Mouse (Mus musculus) thymus, postnatal 36 days (tissue): Measurements from ENCODE around the gene Tmem144.

Experiments used
- DNase-seq, 2 experiments: peaks; one replicate each; pipeline ENCODE4 v3.0.0; 2022; ENCODE audit warnings: mixed read lengths in 2 of 2

Tmem144 gene

GRCm38 (mm10) chr3:79852654-79853166, at the start of gene Tmem144:
Gene Tmem144, minus strand, starts transcription at chr3:79852773.
- no peak for DNase-seq

GRCm38 (mm10) chr3:79901734-79902133, 49.2 kb upstream of the Tmem144 start:
- DNase-seq: no peak

DNA sequence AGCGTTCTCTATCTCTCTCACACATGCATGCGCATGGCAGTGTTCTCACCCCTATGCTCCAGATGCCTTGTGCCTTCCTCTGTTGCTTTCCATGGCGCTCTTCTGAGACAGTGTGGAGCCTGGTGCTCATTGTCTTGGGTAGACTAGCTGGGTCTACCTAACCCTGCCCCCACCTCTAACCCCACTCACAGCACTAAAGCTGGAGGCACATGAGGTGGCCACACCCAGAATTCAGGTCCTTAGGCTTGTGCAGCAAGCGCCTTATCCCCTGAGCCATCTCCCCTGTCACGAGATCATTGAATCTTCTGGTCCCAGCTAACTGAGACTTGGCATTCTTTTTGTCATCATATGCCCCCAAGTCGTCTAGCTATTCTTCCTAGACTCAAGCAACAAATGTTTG, 48.7 kb upstream of the Tmem144 start:
- no peak for DNase-seq

DNA sequence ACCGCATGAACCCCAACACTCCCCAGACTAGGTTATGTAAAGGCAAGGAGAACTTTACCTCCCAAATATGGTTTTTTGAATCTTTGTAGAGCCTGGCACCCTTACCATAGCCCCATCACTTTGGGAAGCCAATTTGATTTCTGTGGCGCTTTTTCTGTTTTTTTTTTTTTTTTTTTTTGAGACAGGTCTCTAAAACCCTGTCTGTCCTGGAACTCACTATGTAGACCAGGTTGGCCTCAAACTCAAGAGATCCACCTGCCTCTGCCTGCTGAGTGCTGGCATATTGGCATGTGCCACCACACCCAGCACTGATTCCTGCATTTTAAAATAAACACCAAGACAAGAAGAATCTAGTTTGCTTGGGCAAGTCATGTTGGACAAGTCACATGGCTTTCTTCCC, 47.9 kb upstream of the Tmem144 start:
- no peak for DNase-seq

GRCm38 (mm10) chr3:79899906-79900305, 47.3 kb upstream of the Tmem144 start:
- DNase-seq: no peak

- DNase-seq: no peak
Measured at GRCm38 (mm10) chr3:79898514-79898913, 45.9 kb upstream of the Tmem144 start.

DNA sequence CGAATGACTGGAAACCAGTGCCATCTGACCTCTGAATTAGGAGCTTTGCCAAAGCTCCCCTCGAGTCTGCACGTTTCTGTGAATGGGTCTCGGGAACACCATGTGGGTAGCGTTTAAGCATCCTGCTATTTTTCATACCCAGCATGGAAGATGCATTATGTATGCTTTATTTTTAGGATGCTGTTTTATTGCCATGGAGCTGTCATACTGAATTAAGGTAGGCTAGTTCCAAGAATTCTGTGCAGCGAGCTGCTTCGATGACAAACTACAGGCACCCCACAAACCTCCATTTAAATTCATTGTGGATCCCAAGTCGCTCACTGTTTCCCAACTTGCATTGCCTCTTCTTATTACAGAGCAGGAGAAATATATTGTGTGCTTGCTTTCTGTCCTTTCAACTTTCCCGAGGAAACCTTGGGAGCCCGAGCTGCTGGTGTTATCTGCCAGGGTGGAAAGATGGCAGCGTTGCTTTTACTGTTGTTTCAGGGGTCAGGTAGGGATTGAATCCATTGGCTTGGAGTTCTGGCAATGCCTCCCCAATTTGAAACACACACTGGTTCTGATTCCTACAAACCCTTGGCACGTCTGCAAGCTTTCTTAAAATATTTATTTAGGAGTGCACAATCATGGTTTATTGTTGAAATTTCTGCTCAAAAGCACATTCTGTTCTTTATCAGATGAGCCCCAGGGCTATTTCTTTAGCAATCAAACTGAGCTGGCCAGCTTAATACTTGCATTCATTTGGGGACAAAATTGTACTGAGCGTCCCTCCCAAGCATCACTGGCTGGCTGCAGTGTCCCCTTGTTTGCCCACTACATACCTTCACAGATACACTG, 45.2 kb upstream of the Tmem144 start:
- DNase-seq: no peak

GRCm38 (mm10) chr3:79887966-79888365, 35.4 kb upstream of the Tmem144 start:
- no peak for DNase-seq

- no peak for DNase-seq
Measured at GRCm38 (mm10) chr3:79887161-79887855, 34.7 kb upstream of the Tmem144 start.

DNA sequence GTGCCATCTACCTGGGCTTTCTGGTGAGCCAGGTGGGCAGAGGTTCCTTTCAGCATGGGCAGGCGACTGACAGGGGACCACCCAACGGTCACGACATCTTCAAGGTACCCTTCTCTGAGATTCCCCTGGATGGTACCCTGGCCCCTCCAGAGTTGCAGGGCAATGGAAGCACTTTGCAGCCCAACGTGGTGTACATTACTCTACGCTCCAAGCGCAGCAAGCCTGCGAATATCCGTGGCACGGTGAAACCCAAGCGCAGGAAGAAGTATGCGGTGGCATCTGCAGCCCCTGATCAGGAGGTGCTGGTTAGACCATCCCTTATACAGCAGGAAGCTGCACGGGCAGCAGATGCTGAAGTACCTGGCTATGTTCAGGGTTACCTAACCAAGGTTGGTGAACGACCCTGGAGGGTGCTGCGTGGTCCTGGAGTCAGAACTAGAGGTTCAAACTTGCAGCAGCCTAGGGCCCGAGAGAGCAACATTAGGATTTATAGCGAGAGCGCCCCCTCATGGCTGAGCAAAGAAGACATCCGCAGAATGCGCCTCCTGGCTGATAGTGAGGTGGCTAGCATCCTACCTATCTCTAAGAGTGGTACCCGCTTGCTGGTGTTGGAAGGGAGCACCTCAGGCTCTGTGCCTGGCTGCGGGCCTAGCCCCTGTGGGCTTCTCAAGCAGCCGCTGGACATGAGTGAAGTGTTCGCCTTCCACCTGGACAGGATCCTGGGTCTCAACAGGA, 34.0 kb upstream of the Tmem144 start:
- peak in 1 of 2 experiments; percentile 7 for DNase-seq

DNA sequence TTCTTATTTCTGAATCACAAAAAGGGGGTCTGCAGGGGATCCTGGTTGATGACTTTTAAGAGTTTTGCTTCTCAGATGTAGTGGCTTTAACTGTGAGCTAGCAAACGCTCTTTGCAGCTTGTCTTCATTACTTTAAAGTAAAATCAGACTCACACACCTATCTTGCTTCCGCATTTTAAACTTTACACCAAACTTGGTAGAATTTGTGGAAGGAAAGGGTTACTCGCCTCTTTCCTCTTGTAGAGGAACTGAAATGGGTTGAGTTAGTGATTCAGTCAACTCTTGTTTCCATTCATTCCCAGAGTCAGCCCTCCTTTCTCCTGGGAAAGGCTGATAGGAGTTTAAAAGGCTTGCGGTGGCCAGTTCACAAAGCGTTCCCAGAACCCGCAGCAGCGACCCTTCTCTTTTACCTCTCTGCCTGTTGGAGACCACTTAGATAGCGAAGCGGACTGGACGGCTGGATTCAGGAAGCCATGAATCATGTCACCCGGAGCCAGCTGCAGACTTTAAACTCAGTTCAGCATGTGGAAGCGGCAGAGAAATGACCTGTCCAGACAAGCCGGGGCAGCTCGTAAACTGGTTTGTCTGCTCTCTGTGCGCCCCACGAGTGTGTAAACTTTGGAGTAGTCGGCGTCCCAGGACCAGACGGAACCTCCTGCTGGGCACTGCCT, 33.2 kb upstream of the Tmem144 start:
- no peak for DNase-seq

DNA sequence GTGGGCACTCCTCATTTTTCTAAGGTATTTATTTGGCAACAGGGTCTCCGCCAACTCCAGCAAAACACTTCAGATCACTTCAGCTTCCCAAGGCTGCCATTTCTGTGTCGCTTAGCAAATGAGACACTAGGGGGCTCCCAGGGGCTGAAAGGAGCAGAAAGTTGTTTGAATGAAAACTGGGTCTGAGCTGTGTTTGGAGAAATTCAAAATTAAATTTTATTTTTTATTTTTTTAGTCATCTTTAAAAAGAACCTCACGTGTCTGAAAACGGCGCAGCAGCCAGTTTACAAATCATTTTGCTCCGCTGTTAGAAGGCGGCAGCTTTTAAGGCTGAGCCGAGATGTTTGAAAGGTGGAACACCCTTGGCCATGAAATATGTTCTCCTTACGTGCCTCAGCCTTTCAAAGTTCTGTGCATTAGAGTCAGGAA, 32.2 kb upstream of the Tmem144 start:
- DNase-seq: no peak

GRCm38 (mm10) chr3:79884305-79884704, 31.7 kb upstream of the Tmem144 start, which contains the start of gene Fam198b:
Gene Fam198b, plus strand, starts transcription at chr3:79884533.
- DNase-seq: no peak

GRCm38 (mm10) chr3:79883092-79883491, 30.5 kb upstream of the Tmem144 start:
- peak; percentile 17 to 40 for DNase-seq

GRCm38 (mm10) chr3:79881645-79882044, 29.1 kb upstream of the Tmem144 start:
- DNase-seq: no peak

DNA sequence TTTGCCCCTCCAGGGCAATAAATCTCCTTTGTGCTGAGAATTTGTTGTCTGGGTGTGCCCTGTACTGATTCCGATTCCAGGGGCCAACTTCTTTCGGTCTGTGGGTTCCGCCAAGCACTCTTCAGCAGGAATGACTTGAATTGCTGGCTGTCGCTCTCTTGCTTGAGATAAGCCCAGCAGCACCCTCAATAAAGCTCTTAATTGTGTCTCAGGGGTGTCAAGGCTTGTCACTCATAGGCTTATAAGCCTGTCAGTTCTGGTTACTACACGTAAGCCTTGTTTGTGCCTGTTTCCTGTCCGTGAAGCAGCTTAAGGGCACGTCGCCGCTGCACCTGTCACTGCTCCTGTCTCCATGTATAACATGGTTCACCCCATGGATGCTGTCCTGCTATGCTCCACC, 26.7 kb upstream of the Tmem144 start:
- no peak for DNase-seq

DNA sequence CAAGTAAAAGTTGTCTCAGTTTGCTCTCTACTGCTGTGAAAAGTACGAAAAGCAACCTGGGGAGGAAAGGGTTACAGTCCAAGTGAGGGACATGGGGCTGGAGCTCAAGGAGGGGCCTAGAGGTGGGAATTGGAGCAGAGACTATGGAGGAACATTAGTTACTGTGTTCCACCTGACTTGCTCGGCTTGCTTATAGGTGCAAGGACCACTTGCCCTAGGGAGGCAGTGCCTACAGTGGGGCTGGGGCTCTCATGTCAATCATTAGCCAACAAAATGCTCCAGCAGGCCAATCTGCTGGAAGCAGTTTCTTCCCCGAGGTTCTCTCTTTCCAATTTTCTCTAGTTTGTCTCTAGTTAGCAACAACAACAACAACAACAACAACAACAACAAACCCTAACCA, 25.8 kb upstream of the Tmem144 start:
- no peak for DNase-seq

DNA sequence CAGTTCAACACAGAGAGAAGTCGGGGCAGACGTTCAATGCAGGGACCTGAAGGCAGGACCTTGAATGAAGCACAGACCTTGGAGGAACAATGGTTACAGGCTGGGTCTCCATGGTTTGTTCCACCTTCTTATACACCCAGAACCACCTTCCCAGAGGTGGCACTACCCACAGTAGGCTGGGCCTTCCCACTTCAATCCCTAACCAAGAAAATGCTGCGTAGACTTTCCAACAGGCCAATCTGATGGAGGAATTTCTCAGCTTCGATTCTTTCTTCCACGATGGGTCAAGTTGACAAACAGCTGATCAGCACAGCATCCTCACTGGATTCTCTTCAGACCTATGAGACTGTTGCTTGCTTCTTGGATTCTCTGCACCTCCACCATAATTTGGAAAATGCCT, 22.9 kb upstream of the Tmem144 start:
- DNase-seq: no peak

DNA sequence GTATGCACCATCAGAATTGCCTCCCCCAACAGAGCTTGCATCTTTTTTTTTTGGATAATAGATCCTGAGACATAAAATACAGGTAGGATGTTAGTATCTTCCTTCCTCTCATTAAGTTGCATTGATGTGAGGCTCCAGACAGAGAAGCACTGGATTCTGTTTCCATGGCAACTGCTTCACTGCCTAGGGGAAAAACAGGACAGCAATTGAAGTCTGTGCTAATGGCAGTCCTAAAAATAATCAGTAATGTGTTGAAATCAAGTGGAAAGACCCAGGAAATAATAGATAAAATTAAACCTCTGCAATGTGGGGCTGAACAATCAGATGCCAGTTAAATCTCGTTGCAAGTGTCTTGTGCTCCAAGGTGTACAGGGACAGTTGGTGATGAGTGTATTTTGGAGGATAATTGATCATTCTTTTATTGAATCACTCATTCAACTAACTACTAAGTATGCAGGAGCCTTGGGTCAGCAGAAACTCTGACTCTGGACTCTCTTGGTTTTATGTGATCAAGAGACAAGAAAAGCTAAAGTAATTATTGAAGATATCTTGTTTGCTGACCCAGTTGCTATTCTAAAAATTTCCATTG, 14.6 kb upstream of the Tmem144 start:
- no peak for DNase-seq

GRCm38 (mm10) chr3:79866526-79866925, 14.0 kb upstream of the Tmem144 start:
- DNase-seq: no peak

DNA sequence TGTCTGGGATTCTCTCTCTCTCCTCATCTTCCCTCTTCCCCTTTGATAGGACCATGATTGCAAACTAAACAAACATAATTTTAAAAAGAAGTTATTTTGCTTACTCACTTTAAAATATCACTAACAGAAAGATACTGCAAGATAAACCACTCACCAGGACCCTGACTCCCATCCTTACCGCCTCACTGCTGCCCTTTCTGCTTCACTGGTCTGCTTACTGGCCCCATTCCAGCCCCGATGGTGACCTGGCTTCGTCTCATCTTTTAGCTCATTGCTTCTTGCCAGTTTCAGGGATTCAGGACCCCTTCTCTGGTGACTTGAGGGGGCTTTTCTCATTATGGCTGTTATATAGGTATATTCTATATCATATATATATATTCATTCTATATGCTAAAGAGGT, 13.5 kb upstream of the Tmem144 start:
- DNase-seq: no peak

- no peak for DNase-seq
Measured at GRCm38 (mm10) chr3:79864824-79865223, 12.3 kb upstream of the Tmem144 start.
